Mouse (Mus musculus) lung, postnatal 0 days (tissue): ENCODE measurements around the gene Nudt5. TPM values are rescaled to one million over a fixed set of nuclear protein-coding genes. Genes with fewer than 3 reads are reported as not detected.
"Not testable (repeated sequence)": the region's sequence is repeated elsewhere in the genome, so short reads cannot be mapped to it uniquely, and the experiment has no call there.

Experiments
- ATAC-seq: fragments of 200-750 bp; cut with Nextera tagmentation; 2 replicates; pipeline ENCODE4 v1.8.0; 2017; ENCODE audit warnings: moderate library complexity
- DNase-seq: peaks from one replicate; pipeline ENCODE4 v3.0.0-alpha.2; 2016; ENCODE audit warnings: low spot score
- H3K27ac ChIP-seq: fragments of 300-500 bp; sonication (generic); 2 replicates; pipeline ENCODE4 v1.5.1; 2014; ENCODE audit warnings: antibody characterized with exemption, mild to moderate bottlenecking, low read length, mixed read lengths
- H3K27me3 ChIP-seq: fragments of 300-500 bp; sonication (generic); replicated peaks from 2 replicates; pipeline ENCODE4 v1.6.1; 2014; ENCODE audit warnings: low read length, mixed read lengths; ENCODE audit not compliant: insufficient read depth
- H3K36me3 ChIP-seq: fragments of 300-500 bp; sonication (generic); 2 replicates; pipeline ENCODE4 v1.6.1; 2014; ENCODE audit warnings: low read length, mixed read lengths; ENCODE audit not compliant: insufficient read depth
- H3K4me1 ChIP-seq: fragments of 300-500 bp; sonication (generic); 2 replicates; pipeline ENCODE4 v1.6.1; 2014; ENCODE audit warnings: antibody characterized with exemption, low read depth, low read length, mixed read lengths; ENCODE audit not compliant: insufficient read depth
- H3K4me2 ChIP-seq: fragments of 300-500 bp; sonication (generic); replicated peaks from 2 replicates; pipeline ENCODE4 v1.6.1; 2014; ENCODE audit warnings: low read depth, mild to moderate bottlenecking, low read length, moderate library complexity, mixed read lengths
- H3K4me3 ChIP-seq: fragments of 300-500 bp; sonication (generic); 2 replicates; pipeline ENCODE4 v1.5.1; 2014; ENCODE audit warnings: low read depth, low read length
- H3K9ac ChIP-seq: fragments of 300-500 bp; sonication (generic); replicated peaks from 2 replicates; pipeline ENCODE4 v1.6.1; 2014; ENCODE audit warnings: low read depth, mild to moderate bottlenecking
- H3K9me3 ChIP-seq: fragments of 300-500 bp; sonication (generic); 2 replicates; pipeline ENCODE4 v1.6.1; 2016; ENCODE audit warnings: low read length, mixed read lengths
- CTCF ChIP-seq: IDR thresholded peaks from 2 replicates; pipeline ENCODE4 v1.5.1; 2016; ENCODE audit warnings: antibody characterized with exemption, mild to moderate bottlenecking
- EP300 ChIP-seq: IDR thresholded peaks from 2 replicates; pipeline ENCODE4 v1.6.1; 2016; ENCODE audit warnings: antibody characterized with exemption, mild to moderate bottlenecking, control low read depth
- WGBS: fragments of 180-500 bp; shearing (Covaris S2); extraction: QIAGEN DNeasy Blood & Tissue Kit; methylation state at CpG from one replicate; pipeline ENCODE4 v1.1.7; 2014; 5-methylcytosine and 5-hydroxymethylcytosine counted together
- polyA plus RNA-seq: library from polyadenylated mRNA; unstranded; fragments of >200 nt; fragmentation: Nextera tagmentation; extraction: Ambion mirVana; gene quantifications from 2 replicates; pipeline ENCODE4 v1.2.1, GENCODE M21; 2015

Gene Nudt5
- polyA plus RNA-seq, 1 experiment from 2014 or later, result 18.5 TPM

DNA sequence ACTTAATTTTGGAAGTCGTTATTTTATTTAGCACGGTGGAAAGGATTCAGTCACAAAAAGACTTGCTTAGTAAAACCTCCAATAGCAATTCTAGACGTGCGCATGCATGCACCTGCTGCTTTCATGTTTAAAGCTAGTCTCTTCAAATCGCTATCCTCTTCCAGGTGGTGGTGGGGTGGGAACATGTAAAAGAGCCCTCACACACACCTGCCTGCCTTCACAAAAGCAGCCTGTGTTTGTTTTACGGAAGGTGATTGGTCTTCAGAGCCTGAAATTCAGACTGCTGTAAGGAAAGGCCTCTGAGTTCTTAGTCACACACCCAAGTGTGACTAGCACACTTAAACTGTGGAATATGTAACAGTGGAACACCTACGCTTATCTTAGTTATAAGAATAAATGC is 39.6 kb upstream of the Nudt5 start:
- DNase-seq, result no peak
- no peak overlapping the region for H3K9ac ChIP-seq
- no peak overlapping the region for H3K27ac ChIP-seq
- H3K27me3 ChIP-seq, result no peaks in the 10 kb centered on the region
- no peak overlapping the region for H3K4me2 ChIP-seq
- WGBS, result 91% methylated on average over 7 of the region's 7 CpGs
- TF ChIP-seq CTCF (no peak), EP300 (no peak)
- no peaks in the 10 kb centered on the region for H3K9me3 ChIP-seq
- ATAC-seq, result no peak
- no peaks in the 10 kb centered on the region for H3K4me1 ChIP-seq
- no peak overlapping the region for H3K4me3 ChIP-seq
- peaks cover 9% of the 10 kb centered on the region; the same call in 1 of the 2 replicates for H3K36me3 ChIP-seq

DNA sequence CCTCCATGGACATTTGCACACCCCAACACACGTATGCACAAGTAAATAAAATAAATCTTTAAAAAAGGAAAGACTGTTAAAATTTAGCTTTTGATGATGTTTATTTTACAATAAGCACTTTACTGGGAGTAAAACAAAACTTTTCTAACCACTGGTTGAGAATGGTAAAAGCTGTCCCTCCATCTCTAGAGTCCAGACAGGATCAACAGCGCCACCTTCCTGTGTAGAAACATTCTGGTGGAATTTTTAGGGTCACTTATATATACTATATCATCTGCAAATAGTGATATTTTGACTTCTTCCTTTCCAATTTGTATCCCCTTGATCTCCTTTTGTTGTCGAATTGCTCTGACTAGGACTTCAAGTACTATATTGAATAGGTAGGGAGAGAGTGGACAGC is 38.6 kb upstream of the Nudt5 start:
- H3K9me3 ChIP-seq, H3K4me1 ChIP-seq, H3K36me3 ChIP-seq, H3K9ac ChIP-seq, ATAC-seq, H3K4me2 ChIP-seq, H3K27me3 ChIP-seq, H3K4me3 ChIP-seq, H3K27ac ChIP-seq: not testable (repeated sequence)
- 81% methylated on average over 3 of the region's 3 CpGs for WGBS
- DNase-seq, result peak; percentile 50
- peak; percentile 61 for TF ChIP-seq CTCF

DNA sequence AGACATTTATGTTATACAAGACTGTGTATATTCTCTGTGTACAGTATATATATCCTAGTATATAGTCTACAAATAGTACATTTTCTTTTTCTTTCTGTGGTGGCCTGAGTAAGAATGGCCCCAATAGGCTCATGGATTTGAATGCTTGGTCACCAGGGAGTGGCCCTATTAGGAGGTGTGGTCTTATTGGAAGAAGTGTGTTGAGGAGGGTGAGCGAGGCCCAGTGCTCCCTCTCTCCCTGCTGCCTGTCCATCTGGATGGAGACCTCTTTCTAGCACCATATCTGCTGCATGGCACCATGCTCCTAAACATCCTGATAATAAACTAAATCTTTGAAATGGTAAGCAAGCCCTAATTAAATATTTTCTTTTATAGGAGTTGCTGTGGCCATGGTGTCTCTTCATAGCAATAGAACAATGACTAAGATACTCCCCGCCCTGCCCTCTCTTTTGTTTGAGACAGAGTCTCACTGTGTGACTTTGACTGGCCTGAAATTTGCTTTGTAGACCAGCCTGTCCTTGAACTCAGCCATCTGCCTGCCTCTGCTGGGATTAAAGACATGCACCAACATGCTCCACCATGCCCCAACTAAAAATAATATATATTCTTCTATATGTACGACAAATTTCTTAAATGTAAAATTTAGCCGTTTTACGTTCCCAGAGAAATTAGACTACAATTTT is 34.6 kb upstream of the Nudt5 start:
- Histone ChIP-seq H3K36me3 (peaks cover 22% of the 10 kb centered on the region), H3K27me3 (no peaks in the 10 kb centered on the region), H3K4me3 (no peak overlapping the region), H3K9me3 (no peaks in the 10 kb centered on the region), H3K4me1 (no peaks in the 10 kb centered on the region), H3K27ac (no peak overlapping the region), H3K4me2 (no peak overlapping the region), H3K9ac (no peak overlapping the region)
- no peak for ATAC-seq
- TF ChIP-seq EP300, result no peak
- TF ChIP-seq CTCF, result no peak
- DNase-seq, result no peak
- WGBS, result 95% methylated on average over 5 of the region's 5 CpGs

DNA sequence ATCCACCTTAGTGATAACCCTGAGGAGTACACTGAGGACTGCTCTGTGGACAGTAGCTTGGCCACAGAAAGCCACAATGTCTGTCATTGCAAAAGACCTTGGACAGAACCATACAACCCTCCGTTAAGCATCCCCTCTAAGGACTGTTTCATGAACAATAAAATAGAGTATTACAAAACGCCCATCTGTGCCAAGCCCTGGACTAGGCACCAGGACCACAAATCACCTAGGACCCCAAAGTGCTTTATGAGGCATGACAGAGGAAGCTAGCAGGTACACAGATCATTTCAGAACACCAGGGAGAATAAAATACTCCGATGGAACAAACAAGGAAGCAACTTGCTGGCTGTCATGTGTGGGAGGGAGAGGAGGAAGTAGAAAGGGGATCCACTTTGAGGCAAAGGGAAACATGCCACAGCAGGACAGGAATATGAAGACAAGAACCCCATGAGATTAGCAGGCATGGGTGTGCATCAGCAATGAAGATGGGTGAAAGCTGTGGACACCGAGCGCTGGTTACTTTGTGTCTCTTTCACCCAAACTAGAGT is 33.5 kb upstream of the Nudt5 start:
- TF ChIP-seq EP300 (no peak), CTCF (no peak)
- 91% methylated on average over 5 of the region's 5 CpGs for WGBS
- Histone ChIP-seq H3K36me3 (peaks cover 22% of the 10 kb centered on the region), H3K9ac (no peak overlapping the region), H3K9me3 (no peaks in the 10 kb centered on the region), H3K4me2 (no peak overlapping the region), H3K27ac (no peak overlapping the region), H3K4me1 (no peaks in the 10 kb centered on the region), H3K27me3 (no peaks in the 10 kb centered on the region), H3K4me3 (no peak overlapping the region)
- DNase-seq (peak; percentile 11), ATAC-seq (no peak)

DNA sequence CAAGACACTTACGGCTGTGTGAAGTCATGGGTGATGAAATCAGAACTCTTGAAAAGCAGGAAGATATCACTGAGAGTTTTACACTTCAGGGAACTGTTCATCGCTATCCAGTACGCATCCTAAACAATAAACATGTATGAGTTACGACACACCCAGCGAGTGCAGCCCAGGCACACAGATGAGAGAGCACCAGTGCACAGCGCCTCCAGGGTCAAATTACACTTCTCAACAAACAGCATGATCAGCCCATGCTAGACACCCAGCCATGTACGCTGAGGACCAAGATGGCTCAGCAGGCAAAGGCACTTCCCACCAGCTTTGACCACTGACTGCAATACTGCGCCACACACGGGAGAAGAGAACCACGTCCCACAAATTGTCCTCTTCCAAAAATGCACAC is 23.6 kb upstream of the Nudt5 start:
- no peaks in the 10 kb centered on the region for H3K9me3 ChIP-seq
- peaks cover 34% of the 10 kb centered on the region; the same call in 1 of the 2 replicates for H3K36me3 ChIP-seq
- DNase-seq (no peak), ATAC-seq (no peak)
- no peak overlapping the region for H3K27ac ChIP-seq
- H3K4me1 ChIP-seq, result no peaks in the 10 kb centered on the region
- H3K4me2 ChIP-seq, result no peak overlapping the region
- H3K27me3 ChIP-seq, result no peaks in the 10 kb centered on the region
- WGBS, result 80% methylated on average over 10 of the region's 10 CpGs
- no peak for TF ChIP-seq EP300
- TF ChIP-seq CTCF, result no peak
- H3K4me3 ChIP-seq, result no peak overlapping the region
- H3K9ac ChIP-seq, result no peak overlapping the region

DNA sequence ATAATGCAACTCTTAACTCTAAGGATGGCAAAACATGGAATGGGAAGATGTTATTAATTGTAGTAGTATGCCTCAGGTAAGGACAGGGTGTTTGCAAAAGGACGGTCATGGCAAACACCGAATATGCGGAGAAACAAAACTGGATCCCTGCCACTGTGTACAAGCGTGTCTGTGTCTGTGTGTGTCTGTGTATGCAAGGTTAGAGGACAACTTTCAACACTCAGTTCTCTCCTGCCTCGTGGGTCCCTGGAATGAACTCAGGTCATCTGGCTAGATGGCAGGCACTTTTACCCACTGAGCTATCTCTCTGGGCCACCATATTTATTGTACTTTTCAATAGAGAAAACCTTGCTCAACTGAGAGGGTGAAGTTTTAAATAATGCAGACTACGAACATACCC is 22.4 kb upstream of the Nudt5 start:
- no peak for DNase-seq
- TF ChIP-seq CTCF, result no peak
- TF ChIP-seq EP300, result no peak
- Histone ChIP-seq H3K27ac (no peak overlapping the region), H3K36me3 (peaks cover 41% of the 10 kb centered on the region), H3K9ac (no peak overlapping the region), H3K4me1 (no peaks in the 10 kb centered on the region), H3K9me3 (no peaks in the 10 kb centered on the region), H3K4me3 (no peak overlapping the region), H3K27me3 (no peaks in the 10 kb centered on the region), H3K4me2 (no peak overlapping the region)
- 94% methylated on average over 6 of the region's 6 CpGs for WGBS
- no peak for ATAC-seq
